Mouse (Mus musculus) lung, embryonic 16.5 days (tissue): ENCODE results near the gene Crlf1. TPM values are rescaled to one million over a fixed set of nuclear protein-coding genes. Genes with fewer than 3 reads are reported as not detected.
"Not testable (repeated sequence)": the region's sequence is repeated elsewhere in the genome, so short reads cannot be mapped to it uniquely, and the experiment has no call there.

ENCODE experiments used
- ATAC-seq: fragments of 200-750 bp; cut with Nextera tagmentation; 2 replicates; pipeline ENCODE4 v1.8.0; 2017; ENCODE audit warnings: low read depth, mild to moderate bottlenecking, moderate library complexity
- H3K27ac ChIP-seq: fragments of 300-500 bp; sonication (generic); 2 replicates; pipeline ENCODE4 v1.5.1; 2014; ENCODE audit warnings: mild to moderate bottlenecking, control low read depth, low read length
- H3K27me3 ChIP-seq: fragments of 300-500 bp; sonication (generic); 2 replicates; pipeline ENCODE4 v1.6.1; 2014; ENCODE audit warnings: low read depth, low read length, mixed read lengths; ENCODE audit not compliant: control insufficient read depth, insufficient read depth
- H3K36me3 ChIP-seq: fragments of 300-500 bp; sonication (generic); 2 replicates; pipeline ENCODE4 v1.6.1; 2014; ENCODE audit warnings: low read length; ENCODE audit not compliant: control insufficient read depth, insufficient read depth
- H3K4me1 ChIP-seq: fragments of 300-500 bp; sonication (generic); replicated peaks from 2 replicates; pipeline ENCODE4 v1.6.1; 2014; ENCODE audit warnings: low read length, mixed read lengths; ENCODE audit not compliant: control insufficient read depth, insufficient read depth
- H3K4me2 ChIP-seq: fragments of 300-500 bp; sonication (generic); 2 replicates; pipeline ENCODE4 v1.6.1; 2014; ENCODE audit warnings: low read depth, low read length, control low read depth
- H3K4me3 ChIP-seq: fragments of 300-500 bp; sonication (generic); 2 replicates; pipeline ENCODE4 v1.5.1; 2014; ENCODE audit warnings: mild to moderate bottlenecking, low read length, control low read depth
- H3K9ac ChIP-seq: fragments of 300-500 bp; sonication (generic); 2 replicates; pipeline ENCODE4 v1.6.1; 2014; ENCODE audit warnings: low read length, control low read depth
- H3K9me3 ChIP-seq: fragments of 300-500 bp; sonication (generic); 2 replicates; pipeline ENCODE4 v1.6.1; 2016; ENCODE audit warnings: low read length; ENCODE audit not compliant: control insufficient read depth
- WGBS: fragments of 180-500 bp; shearing (Covaris S2); extraction: QIAGEN DNeasy Blood & Tissue Kit; methylation state at CpG from one replicate; pipeline ENCODE4 v1.1.7; 2014; 5-methylcytosine and 5-hydroxymethylcytosine counted together
- polyA plus RNA-seq: library from polyadenylated mRNA; unstranded; fragments of >200 nt; fragmentation: Nextera tagmentation; extraction: Ambion mirVana; gene quantifications from 2 replicates; pipeline ENCODE4 v1.2.1, GENCODE M21; 2015

Crlf1 gene
- polyA plus RNA-seq, 1 experiment from 2014 or later = 169 TPM

- peak overlapping the region; percentile 94 for H3K27ac ChIP-seq
- peaks cover 19% of the 10 kb centered on the region for H3K36me3 ChIP-seq
- H3K4me3 ChIP-seq = peak overlapping the region; percentile 96
- H3K4me1 ChIP-seq = peaks cover 40% of the 10 kb centered on the region
- H3K9me3 ChIP-seq = no peaks in the 10 kb centered on the region
- H3K4me2 ChIP-seq = peak overlapping the region; percentile 97
- no peak for ATAC-seq
- H3K27me3 ChIP-seq = no peaks in the 10 kb centered on the region
- peak overlapping the region; percentile 97 for H3K9ac ChIP-seq
- WGBS = 5% methylated on average over 25 of the region's 25 CpGs
These were observed 16.5 kb downstream of the Crlf1 start for GRCm38 (mm10) chr8:70509281-70509952.

- Histone ChIP-seq H3K4me2 (peak within 1 kb of the TSS; percentile 97), H3K4me3 (peak within 1 kb of the TSS; percentile 96), H3K27me3 (no peaks in the 10 kb centered on the region), H3K4me1 (peaks cover 31% of the 10 kb centered on the region), H3K27ac (peak within 1 kb of the TSS; percentile 94), H3K9me3 (no peaks in the 10 kb centered on the region), H3K36me3 (peaks cover 15% of the 10 kb centered on the region), H3K9ac (peak within 1 kb of the TSS; percentile 97)
- peak; percentile 86 for ATAC-seq
- WGBS = 1% methylated on average over 72 of the region's 74 CpGs
These were observed 17.4 kb downstream of the Crlf1 start, which contains the start of gene Uba52 for GRCm38 (mm10) chr8:70510228-70510915. Uba52 (minus strand) TSS chr8:70510801.

GRCm38 (mm10) chr8:70511174-70511573 lies 18.2 kb downstream of the Crlf1 start:
- Histone ChIP-seq H3K4me2 (peak overlapping the region; percentile 97), H3K9ac (peak overlapping the region; percentile 97), H3K4me1 (peaks cover 24% of the 10 kb centered on the region), H3K36me3 (peaks cover 15% of the 10 kb centered on the region), H3K27ac (peak overlapping the region; percentile 20; the same call in 1 of the 2 replicates), H3K4me3 (peak overlapping the region; percentile 96)
- not testable (repeated sequence) for H3K27me3 ChIP-seq, H3K9me3 ChIP-seq, ATAC-seq
- 73% methylated on average over 6 of the region's 6 CpGs for WGBS

- Histone ChIP-seq H3K4me2 (no peak overlapping the region), H3K27ac (no peak overlapping the region), H3K9me3 (no peaks in the 10 kb centered on the region), H3K36me3 (peaks cover 20% of the 10 kb centered on the region), H3K9ac (no peak overlapping the region), H3K4me3 (no peak overlapping the region), H3K27me3 (no peaks in the 10 kb centered on the region), H3K4me1 (peaks cover 24% of the 10 kb centered on the region)
- WGBS = 91% methylated on average over 2 of the region's 2 CpGs
- no peak for ATAC-seq
These were observed 18.8 kb downstream of the Crlf1 start for GRCm38 (mm10) chr8:70511770-70512169.

GRCm38 (mm10) chr8:70512253-70512903 lies 19.4 kb downstream of the Crlf1 start:
- ATAC-seq = no peak
- Histone ChIP-seq H3K4me1 (peaks cover 24% of the 10 kb centered on the region), H3K4me2 (no peak overlapping the region), H3K27me3 (no peaks in the 10 kb centered on the region), H3K9ac (no peak overlapping the region; the same call in 1 of the 2 replicates), H3K27ac (no peak overlapping the region), H3K4me3 (no peak overlapping the region), H3K9me3 (no peaks in the 10 kb centered on the region), H3K36me3 (peaks cover 20% of the 10 kb centered on the region)
- WGBS = 88% methylated on average over 11 of the region's 11 CpGs

- H3K27ac ChIP-seq = no peak overlapping the region; the same call in none of the 2 replicates
- H3K27me3 ChIP-seq = no peaks in the 10 kb centered on the region
- no peak for ATAC-seq
- H3K4me3 ChIP-seq = no peak overlapping the region
- peaks cover 24% of the 10 kb centered on the region for H3K4me1 ChIP-seq
- no peaks in the 10 kb centered on the region for H3K9me3 ChIP-seq
- H3K9ac ChIP-seq = no peak overlapping the region
- no peak overlapping the region for H3K4me2 ChIP-seq
- WGBS = 44% methylated on average over 2 of the region's 2 CpGs
- peaks cover 13% of the 10 kb centered on the region for H3K36me3 ChIP-seq
These were observed 20.5 kb downstream of the Crlf1 start for GRCm38 (mm10) chr8:70513441-70513840.

- WGBS = 79% methylated on average over 10 of the region's 10 CpGs
- Histone ChIP-seq H3K27me3 (no peaks in the 10 kb centered on the region), H3K36me3 (peaks cover 15% of the 10 kb centered on the region), H3K9me3 (no peaks in the 10 kb centered on the region), H3K4me1 (peaks cover 12% of the 10 kb centered on the region), H3K27ac (no peak overlapping the region), H3K4me2 (no peak overlapping the region), H3K4me3 (no peak overlapping the region), H3K9ac (no peak overlapping the region)
- no peak for ATAC-seq
These were observed 25.1 kb downstream of the Crlf1 start for GRCm38 (mm10) chr8:70517940-70518643.

GRCm38 (mm10) chr8:70519043-70519442 lies 26.1 kb downstream of the Crlf1 start:
- no peak for ATAC-seq
- Histone ChIP-seq H3K9ac (no peak overlapping the region), H3K4me1 (peaks cover 6% of the 10 kb centered on the region), H3K4me2 (no peak overlapping the region), H3K36me3 (peaks cover 13% of the 10 kb centered on the region), H3K27me3 (no peaks in the 10 kb centered on the region), H3K9me3 (no peaks in the 10 kb centered on the region), H3K4me3 (no peak overlapping the region), H3K27ac (no peak overlapping the region)
- 82% methylated on average over 6 of the region's 6 CpGs for WGBS

- peaks cover 6% of the 10 kb centered on the region for H3K4me1 ChIP-seq
- H3K4me3 ChIP-seq = no peak overlapping the region
- no peak overlapping the region for H3K4me2 ChIP-seq
- no peak overlapping the region for H3K9ac ChIP-seq
- peaks cover 13% of the 10 kb centered on the region for H3K36me3 ChIP-seq
- WGBS = 57% methylated on average over 2 of the region's 2 CpGs
- ATAC-seq = no peak
- no peak overlapping the region for H3K27ac ChIP-seq
- no peaks in the 10 kb centered on the region for H3K9me3 ChIP-seq
- no peaks in the 10 kb centered on the region for H3K27me3 ChIP-seq
These were observed 26.6 kb downstream of the Crlf1 start for GRCm38 (mm10) chr8:70519606-70520005.
